Mouse (Mus musculus) lung, adult 2 months (tissue): ENCODE results near the gene Hoxc10.

ENCODE experiments used
- CTCF ChIP-seq: fragments of 200-500 bp; IDR thresholded peaks from 2 replicates; pipeline ENCODE4 v1.5.1; 2011; ENCODE audit warnings: mild to moderate bottlenecking, low read length, control low read depth; ENCODE audit not compliant: insufficient read depth
- POLR2A ChIP-seq: fragments of 200-500 bp; IDR thresholded peaks from 2 replicates; pipeline ENCODE4 v1.6.1; 2011; ENCODE audit warnings: low read depth, mild to moderate bottlenecking, control low read depth, low read length, borderline replicate concordance; ENCODE audit errors: extremely low read depth

DNA sequence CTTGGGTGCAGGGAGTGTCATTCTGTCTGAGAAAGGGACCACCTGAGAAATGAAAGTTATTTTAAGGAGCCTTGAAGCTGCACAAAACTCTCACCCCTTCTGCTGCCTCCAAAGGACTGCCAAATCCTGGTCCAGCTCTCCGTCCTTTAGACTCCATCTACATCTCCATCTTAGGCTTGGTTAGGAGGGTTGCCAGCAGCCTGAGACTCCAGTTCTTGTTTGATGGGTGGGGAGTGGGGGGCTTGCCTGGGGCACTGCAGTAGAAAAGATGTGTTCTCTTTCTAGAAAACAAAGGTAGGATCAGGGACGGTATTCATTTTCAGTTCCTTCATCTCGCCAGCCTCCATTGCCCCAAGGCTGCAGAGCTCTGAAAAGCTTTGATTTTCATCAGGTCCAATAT, 30.8 kb downstream of the Hoxc10 start:
- TF ChIP-seq POLR2A: no peak
- TF ChIP-seq CTCF: no peak
